ENCODE assay signal across 8 mouse cellular contexts in genomic region chr14:14632951-14633931, GRCm38 (mm10).
DNase-seq lines count a peak whose midpoint lies in the region; ATAC-seq and TF ChIP-seq lines count a peak whose summit lies in the region.

No protein-coding gene starts in this region.

- H3K27ac ChIP-seq in forebrain, embryonic 13.5 days, result no peak overlapping the region
- H3K27ac ChIP-seq in heart, postnatal 0 days (ENCODE audit: low read depth), result peak overlapping the region; percentile 40
- H3K27ac ChIP-seq in liver, postnatal 0 days (ENCODE audit: low read depth), result 0 out of 2 replicates have a peak overlapping the region, but pooled peaks have one; percentile 36
- no peak overlapping the region for H3K27ac ChIP-seq in neural tube, embryonic 12.5 days

- H3K36me3 ChIP-seq in forebrain, embryonic 13.5 days (ENCODE audit: poor library complexity, severe bottlenecking), result no peaks in the 10 kb centered on the region
- no peaks in the 10 kb centered on the region for H3K36me3 ChIP-seq in heart, postnatal 0 days (replicated peaks; ENCODE audit: control insufficient read depth, insufficient read depth, low read length)
- no peaks in the 10 kb centered on the region for H3K36me3 ChIP-seq in liver, postnatal 0 days (replicated peaks; ENCODE audit: insufficient read depth, low read length)
- no peaks in the 10 kb centered on the region for H3K36me3 ChIP-seq in neural tube, embryonic 12.5 days

- no peak for TF ChIP-seq CTCF in heart, postnatal 0 days (IDR thresholded peaks at IDR 0.05; ENCODE audit: low read depth)
- TF ChIP-seq CTCF in liver, postnatal 0 days (IDR thresholded peaks at IDR 0.05; ENCODE audit: low read depth), result no peak

- peak; percentile 73 for DNase-seq in A20 (ENCODE audit: low read depth, low spot score)
- peak; percentile 88 for DNase-seq in adrenal gland, adult 2 months
- peak; percentile 40 for DNase-seq in heart, postnatal 0 days (ENCODE audit: low spot score)
- peak; percentile 39 to 44 for DNase-seq in kidney, postnatal 36 days
- peak; percentile 37 for DNase-seq in liver, postnatal 0 days
- peak; percentile 52 for DNase-seq in thymus, postnatal 25 days

- 4% methylated on average over 22 of the region's 22 CpGs for WGBS in forebrain, embryonic 13.5 days
- 4% methylated on average over 22 of the region's 22 CpGs for WGBS in heart, postnatal 0 days
- 5% methylated on average over 22 of the region's 22 CpGs for WGBS in liver, postnatal 0 days (ENCODE audit: insufficient replicate concordance)
- WGBS in neural tube, embryonic 12.5 days, result 10% methylated on average over 22 of the region's 22 CpGs

- peak overlapping the region; percentile 60 for H3K4me2 ChIP-seq in forebrain, embryonic 13.5 days
- H3K4me2 ChIP-seq in heart, postnatal 0 days (ENCODE audit: low read depth, low read length), result peak overlapping the region; percentile 77
- H3K4me2 ChIP-seq in liver, postnatal 0 days (ENCODE audit: low read depth, low read length), result peak overlapping the region; percentile 71
- H3K4me2 ChIP-seq in neural tube, embryonic 12.5 days (replicated peaks), result peak overlapping the region; percentile 56

- no peak for TF ChIP-seq EP300 in heart, postnatal 0 days (IDR thresholded peaks at IDR 0.05; ENCODE audit: low read depth)
- no peak for TF ChIP-seq EP300 in liver, postnatal 0 days (IDR thresholded peaks at IDR 0.05; ENCODE audit: low read depth)

- peaks cover 15% of the 10 kb centered on the region for H3K4me1 ChIP-seq in forebrain, embryonic 13.5 days
- H3K4me1 ChIP-seq in heart, postnatal 0 days (ENCODE audit: control insufficient read depth, insufficient read depth), result no peaks in the 10 kb centered on the region
- peaks cover 8% of the 10 kb centered on the region for H3K4me1 ChIP-seq in liver, postnatal 0 days (ENCODE audit: insufficient read depth)
- H3K4me1 ChIP-seq in neural tube, embryonic 12.5 days, result peaks cover 14% of the 10 kb centered on the region

- H3K4me3 ChIP-seq in forebrain, embryonic 13.5 days, result peak overlapping the region; percentile 30
- peak overlapping the region; percentile 48 for H3K4me3 ChIP-seq in heart, postnatal 0 days (ENCODE audit: low read depth, low read length)
- H3K4me3 ChIP-seq in liver, postnatal 0 days (ENCODE audit: low read depth, low read length), result peak overlapping the region; percentile 45
- H3K4me3 ChIP-seq in neural tube, embryonic 12.5 days, result 0 out of 2 replicates have a peak overlapping the region, but pooled peaks have one; percentile 9

- H3K9ac ChIP-seq in forebrain, embryonic 13.5 days, result peak overlapping the region; percentile 30
- peak overlapping the region; percentile 44; the same call in 1 of the 2 replicates for H3K9ac ChIP-seq in heart, postnatal 0 days (replicated peaks; ENCODE audit: low read depth, low read length)
- H3K9ac ChIP-seq in liver, postnatal 0 days (replicated peaks), result peak overlapping the region; percentile 44; the same call in 1 of the 2 replicates
- H3K9ac ChIP-seq in neural tube, embryonic 12.5 days, result no peak overlapping the region

- H3K9me3 ChIP-seq in forebrain, embryonic 13.5 days (replicated peaks), result no peaks in the 10 kb centered on the region
- no peaks in the 10 kb centered on the region for H3K9me3 ChIP-seq in heart, postnatal 0 days (replicated peaks; ENCODE audit: control insufficient read depth, low read length)
- H3K9me3 ChIP-seq in liver, postnatal 0 days (ENCODE audit: low read length), result no peaks in the 10 kb centered on the region
- H3K9me3 ChIP-seq in neural tube, embryonic 12.5 days, result no peaks in the 10 kb centered on the region

- ATAC-seq in forebrain, embryonic 13.5 days, result peak; percentile 48
- no peak; the same call in 1 of the 2 replicates for ATAC-seq in heart, postnatal 0 days (ENCODE audit: insufficient read depth, low read depth)
- ATAC-seq in liver, postnatal 0 days, result peak; percentile 60
- ATAC-seq in neural tube, embryonic 12.5 days (ENCODE audit: low FRiP score, low read depth), result no peak

- H3K27me3 ChIP-seq in forebrain, embryonic 13.5 days, result no peaks in the 10 kb centered on the region
- H3K27me3 ChIP-seq in heart, postnatal 0 days (ENCODE audit: control insufficient read depth, insufficient read depth, low read length), result no peaks in the 10 kb centered on the region
- H3K27me3 ChIP-seq in liver, postnatal 0 days (ENCODE audit: insufficient read depth, low read length), result no peaks in the 10 kb centered on the region
- H3K27me3 ChIP-seq in neural tube, embryonic 12.5 days (replicated peaks), result no peaks in the 10 kb centered on the region

Comparison
In these comparisons a context has a peak if more than half of its experiments do, and no peak if none do; other contexts are left out.
1. DNase-seq: peak in every context shown above with its lines; median percentile 88 in adrenal gland, adult 2 months; 73 in A20; 52 in thymus, postnatal 25 days; 42 in kidney, postnatal 36 days; 40 in heart, postnatal 0 days; 37 in liver, postnatal 0 days.
2. ATAC-seq: peak in forebrain, embryonic 13.5 days (single experiment) and liver, postnatal 0 days (single experiment); none in heart, postnatal 0 days (single experiment) and neural tube, embryonic 12.5 days (single experiment).
3. H3K27ac ChIP-seq: peak in heart, postnatal 0 days (single experiment) and liver, postnatal 0 days (single experiment); none in forebrain, embryonic 13.5 days (single experiment) and neural tube, embryonic 12.5 days (single experiment).
4. Peak in every context shown above with its lines, with median percentiles within 50 percentile points of each other: H3K4me2 ChIP-seq and H3K4me3 ChIP-seq.